Mouse (Mus musculus) A20 (cell line): Measurements from ENCODE around the gene Ap2s1.

Experiments
- DNase-seq: peaks from one replicate; pipeline ENCODE4 v3.0.0-alpha.2; 2011; ENCODE audit warnings: low read depth, low spot score

Ap2s1 gene

DNA sequence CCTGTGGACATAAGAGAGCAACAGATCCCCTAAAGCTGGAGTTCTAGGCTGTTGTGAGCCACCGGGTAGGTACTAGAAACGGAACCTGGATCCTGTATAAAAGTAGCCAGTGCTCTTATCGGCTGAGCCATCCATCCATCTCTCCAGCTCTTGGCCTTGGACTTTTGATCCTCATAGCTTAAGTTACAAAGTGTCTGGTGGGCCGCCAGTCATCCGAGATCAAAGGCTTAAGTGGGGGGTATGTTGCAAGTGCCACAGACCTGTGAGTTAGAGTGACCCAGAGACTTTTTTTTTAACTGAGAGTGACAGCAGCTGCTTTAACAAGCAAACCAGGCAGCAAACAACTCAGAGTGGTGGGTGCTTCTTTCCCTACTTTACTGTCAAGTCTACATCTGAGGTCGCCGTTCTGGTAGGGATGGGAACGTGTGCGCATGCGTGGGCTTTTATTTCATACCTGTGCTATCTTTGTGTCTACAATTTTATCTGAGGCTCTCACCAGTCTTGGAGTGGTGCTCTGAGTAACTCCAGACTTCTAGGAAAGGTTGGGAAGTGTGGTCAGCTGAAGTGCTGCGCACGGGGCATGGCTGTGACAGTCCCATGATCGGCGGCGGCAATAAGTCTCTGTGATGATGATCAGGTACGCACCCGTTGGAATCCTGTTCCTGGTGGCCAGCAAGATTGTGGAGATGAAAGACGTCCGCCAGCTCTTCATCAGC is 55.0 kb downstream of the Ap2s1 start:
- DNase-seq = no peak

GRCm38 (mm10) chr7:16794886-16795285 is 56.7 kb downstream of the Ap2s1 start:
- DNase-seq = no peak
